Mouse (Mus musculus) right cerebral cortex, adult 2 months (tissue): ENCODE measurements around the gene Fthl17d.
A peak's percentile ranks its signal among the peaks of the same experiment; 100 is the strongest.
"Not testable (repeated sequence)": the region's sequence is repeated elsewhere in the genome, so short reads cannot be mapped to it uniquely, and the experiment has no call there.

Source experiments
- DNase-seq, 2 experiments: peaks; one replicate each; pipeline ENCODE4 v3.0.0; 2021 to 2022; ENCODE audit warnings: low spot score in 2 of 2

Fthl17d gene

DNA sequence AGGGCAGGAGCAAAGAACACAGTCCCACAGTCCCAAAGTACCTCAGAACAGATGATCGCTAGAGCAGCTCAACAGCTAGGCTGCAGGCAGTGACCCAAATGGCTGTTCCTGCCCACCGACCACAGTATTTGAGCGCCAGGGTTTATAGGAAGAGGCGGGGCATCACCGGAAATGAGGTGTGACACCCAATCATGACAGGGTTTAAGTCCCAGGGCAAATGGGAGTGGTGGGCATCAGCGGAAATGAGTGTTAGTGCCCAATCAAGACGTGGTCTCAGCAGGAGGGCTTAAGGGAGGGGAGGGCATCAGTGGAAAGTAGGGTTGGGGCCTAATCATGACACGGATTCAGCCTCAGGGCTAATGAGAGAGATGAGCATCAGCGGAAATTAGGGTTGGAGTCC, at the start of gene Fthl17d:
Fthl17d (minus strand) TSS at position 101 of the 400 bp plus-strand sequence.
- DNase-seq = not testable (repeated sequence)

DNA sequence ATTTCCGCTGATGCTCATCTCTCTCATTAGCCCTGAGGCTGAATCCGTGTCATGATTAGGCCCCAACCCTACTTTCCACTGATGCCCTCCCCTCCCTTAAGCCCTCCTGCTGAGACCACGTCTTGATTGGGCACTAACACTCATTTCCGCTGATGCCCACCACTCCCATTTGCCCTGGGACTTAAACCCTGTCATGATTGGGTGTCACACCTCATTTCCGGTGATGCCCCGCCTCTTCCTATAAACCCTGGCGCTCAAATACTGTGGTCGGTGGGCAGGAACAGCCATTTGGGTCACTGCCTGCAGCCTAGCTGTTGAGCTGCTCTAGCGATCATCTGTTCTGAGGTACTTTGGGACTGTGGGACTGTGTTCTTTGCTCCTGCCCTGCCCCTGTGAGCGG, 46.6 kb upstream of the Fthl17d start, which contains the start of gene Fthl17e:
Fthl17e (plus strand) TSS at position 301 of the 400 bp plus-strand sequence.
- not testable (repeated sequence) for DNase-seq

DNA sequence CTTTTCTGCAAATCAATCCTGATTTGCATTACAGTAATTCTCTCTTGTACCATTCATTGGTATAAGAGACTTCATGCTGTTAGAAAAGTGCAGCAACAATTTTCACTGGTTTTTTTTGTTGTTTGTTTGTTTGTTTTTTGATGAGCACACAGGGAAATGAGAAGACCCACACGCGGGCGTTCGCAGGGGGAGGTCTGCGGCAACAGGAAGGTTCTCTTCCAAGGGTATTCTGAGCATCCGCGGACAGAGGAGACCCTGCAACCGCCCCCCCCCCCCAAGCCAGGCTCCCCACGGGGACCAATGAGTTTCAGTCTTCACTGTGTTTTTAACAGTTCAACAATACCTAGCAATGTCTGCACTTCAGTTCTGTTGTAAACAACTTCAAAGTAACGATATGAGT, 32.9 kb upstream of the Fthl17d start:
- no peak for DNase-seq

DNA sequence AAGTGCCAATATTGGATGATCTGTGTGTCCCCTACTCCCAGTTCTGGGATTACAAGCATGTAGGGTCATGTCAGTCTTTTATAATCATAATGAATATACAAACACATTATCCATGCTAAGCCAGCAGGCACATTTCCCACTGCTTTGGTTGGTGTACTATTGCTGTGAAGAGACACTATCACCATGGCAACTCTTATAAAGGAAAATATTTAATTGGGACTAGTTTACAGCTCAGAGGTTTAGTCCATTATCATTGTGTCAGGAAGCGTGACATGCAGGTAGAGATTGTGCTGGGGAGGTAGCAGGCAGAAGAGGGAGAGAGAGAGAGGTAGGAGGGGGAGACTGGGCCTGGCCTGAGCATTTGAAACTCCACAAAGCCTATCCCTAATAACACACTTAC, 29.5 kb upstream of the Fthl17d start:
- DNase-seq = no peak

DNA sequence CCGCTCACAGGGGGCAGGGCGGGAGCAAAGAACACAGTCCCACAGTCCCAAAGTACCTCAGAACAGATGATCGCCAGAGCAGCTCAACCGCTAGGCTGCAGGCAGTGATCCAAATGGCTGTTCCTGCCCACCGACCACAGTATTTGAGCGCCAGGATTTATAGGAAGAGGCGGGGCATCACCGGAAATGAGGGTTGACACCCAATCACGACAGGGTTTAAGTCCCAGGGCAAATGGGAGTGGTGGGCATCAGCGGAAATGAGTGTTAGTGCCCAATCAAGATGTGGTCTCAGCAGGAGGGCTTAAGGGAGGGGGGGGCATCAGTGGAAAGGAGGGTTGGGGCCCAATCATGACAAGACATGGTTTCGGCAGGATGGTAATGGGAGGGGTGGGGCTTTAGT, 10.1 kb downstream of the Fthl17d start, which contains the start of gene Fthl17c:
Fthl17c (minus strand) TSS at position 101 of the 400 bp plus-strand sequence.
- not testable (repeated sequence) for DNase-seq

DNA sequence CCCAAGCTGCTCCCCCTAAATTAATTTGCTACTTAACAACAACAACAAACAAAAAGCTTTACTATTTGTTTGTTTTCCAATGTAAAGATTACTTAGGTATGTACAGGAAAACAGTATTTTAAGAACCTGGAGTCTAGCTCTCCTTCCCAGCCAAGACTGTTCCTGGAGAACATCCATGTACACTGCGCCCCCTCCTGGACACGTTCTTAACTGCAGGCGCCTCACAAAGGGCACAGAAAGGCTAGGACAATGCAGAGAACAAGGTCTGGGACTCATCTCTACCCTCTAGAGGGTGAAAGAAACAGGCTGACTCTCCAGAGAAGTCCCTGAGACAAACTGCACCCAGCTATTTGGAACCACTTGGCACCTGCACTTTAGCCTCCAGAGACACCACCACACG, 21.9 kb downstream of the Fthl17d start:
- peak; percentile 3 to 5 for DNase-seq

DNA sequence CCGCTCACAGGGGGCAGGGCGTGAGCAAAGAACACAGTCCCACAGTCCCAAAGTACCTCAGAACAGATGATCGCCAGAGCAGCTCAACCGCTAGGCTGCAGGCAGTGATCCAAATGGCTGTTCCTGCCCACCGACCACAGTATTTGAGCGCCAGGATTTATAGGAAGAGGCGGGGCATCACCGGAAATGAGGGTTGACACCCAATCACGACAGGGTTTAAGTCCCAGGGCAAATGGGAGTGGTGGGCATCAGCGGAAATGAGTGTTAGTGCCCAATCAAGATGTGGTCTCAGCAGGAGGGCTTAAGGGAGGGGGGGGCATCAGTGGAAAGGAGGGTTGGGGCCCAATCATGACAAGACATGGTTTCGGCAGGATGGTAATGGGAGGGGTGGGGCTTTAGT, 23.7 kb downstream of the Fthl17d start, which contains the start of gene Fthl17b:
Fthl17b (minus strand) TSS at position 101 of the 400 bp plus-strand sequence.
- DNase-seq = not testable (repeated sequence)

DNA sequence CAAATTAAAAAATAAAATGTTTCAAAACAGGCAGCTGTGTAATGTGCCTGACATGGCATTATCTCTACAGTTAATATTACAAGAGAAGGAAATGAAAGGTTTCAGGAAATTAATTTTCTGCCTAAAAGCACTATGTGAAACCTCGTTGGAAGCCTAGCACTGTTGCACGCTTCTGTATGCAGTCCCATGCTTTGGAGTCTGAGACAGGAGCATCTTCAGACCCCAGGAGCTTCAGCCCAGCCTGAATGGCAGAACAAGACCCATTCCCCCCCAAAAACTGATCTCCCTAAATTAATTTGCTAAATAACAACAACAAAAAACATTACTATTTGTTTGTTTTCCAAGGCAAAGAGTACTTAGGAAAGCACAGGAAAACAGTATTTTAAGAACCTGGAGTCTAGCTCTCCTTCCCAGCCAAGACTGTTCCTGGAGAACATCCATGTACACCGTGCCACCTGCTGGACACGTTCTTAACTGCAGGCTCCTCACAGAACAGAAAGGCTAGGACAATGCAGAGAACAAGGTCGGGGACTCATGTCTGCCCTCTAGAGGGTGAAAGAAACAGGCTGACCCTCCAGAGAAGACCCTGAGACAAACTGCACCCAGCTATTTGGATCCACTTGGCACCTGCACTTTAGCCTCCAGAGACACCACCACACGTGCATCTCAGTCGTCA, 38.3 kb downstream of the Fthl17d start:
- peak; percentile 91 to 93 for DNase-seq

DNA sequence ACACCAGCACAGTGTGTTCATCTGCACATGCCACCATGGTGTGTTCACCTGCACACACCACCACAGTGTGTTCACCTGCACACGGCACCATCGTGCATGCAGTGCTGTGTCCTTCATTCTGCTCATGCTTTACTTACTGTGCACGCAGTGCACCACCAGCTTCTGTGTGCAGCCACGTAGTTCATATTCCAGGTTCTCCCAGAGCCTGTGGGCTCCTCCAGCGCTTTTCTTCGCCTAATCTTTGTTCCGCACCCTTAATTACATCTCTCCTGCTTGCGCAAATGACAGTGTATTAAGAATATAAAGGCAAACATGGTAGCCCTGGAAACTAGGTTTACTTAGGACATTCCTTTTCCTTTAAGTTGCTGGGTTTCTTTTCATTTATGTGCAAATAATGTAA, 42.5 kb downstream of the Fthl17d start:
- DNase-seq = no peak
